Mouse (Mus musculus) neutrophil, adult 83 days (primary cell): Measurements from ENCODE around the gene Sptbn1. TPM values are rescaled to one million over a fixed set of nuclear protein-coding genes. Genes with fewer than 3 reads are reported as not detected.

ENCODE experiments used
- total RNA-seq, 2 experiments: library from RNA; stranded (reverse); gene quantifications; one replicate each; pipeline ENCODE4 v1.2.4; 2023

Sptbn1 gene
- 100 to 1,000 TPM in 1 of 2 experiments, 10 to 100 TPM in 1; 97.2 to 101 TPM for total RNA-seq

GRCm38 (mm10) chr11:30267892-30268647 is at the start of gene Sptbn1:
Sptbn1 (minus strand) TSS chr11:30268175.

Other genes with a start within 250 kb of the Sptbn1 start
- gene Eml6, start 242.1 kb downstream of the Sptbn1 start, total RNA-seq: 1 to 10 TPM; 1.2 to 3.7 TPM
- gene 4930505A04Rik, start 203.7 kb upstream of the Sptbn1 start, total RNA-seq: not detected